Mouse (Mus musculus): ENCODE measurements at regions not wholly inside any gene's neighbourhood (a gene's known extent, or its start where the extent isn't known, plus 50 kb on each side); places are given as distances from the start of the nearest gene placed in this dataset.

DNA sequence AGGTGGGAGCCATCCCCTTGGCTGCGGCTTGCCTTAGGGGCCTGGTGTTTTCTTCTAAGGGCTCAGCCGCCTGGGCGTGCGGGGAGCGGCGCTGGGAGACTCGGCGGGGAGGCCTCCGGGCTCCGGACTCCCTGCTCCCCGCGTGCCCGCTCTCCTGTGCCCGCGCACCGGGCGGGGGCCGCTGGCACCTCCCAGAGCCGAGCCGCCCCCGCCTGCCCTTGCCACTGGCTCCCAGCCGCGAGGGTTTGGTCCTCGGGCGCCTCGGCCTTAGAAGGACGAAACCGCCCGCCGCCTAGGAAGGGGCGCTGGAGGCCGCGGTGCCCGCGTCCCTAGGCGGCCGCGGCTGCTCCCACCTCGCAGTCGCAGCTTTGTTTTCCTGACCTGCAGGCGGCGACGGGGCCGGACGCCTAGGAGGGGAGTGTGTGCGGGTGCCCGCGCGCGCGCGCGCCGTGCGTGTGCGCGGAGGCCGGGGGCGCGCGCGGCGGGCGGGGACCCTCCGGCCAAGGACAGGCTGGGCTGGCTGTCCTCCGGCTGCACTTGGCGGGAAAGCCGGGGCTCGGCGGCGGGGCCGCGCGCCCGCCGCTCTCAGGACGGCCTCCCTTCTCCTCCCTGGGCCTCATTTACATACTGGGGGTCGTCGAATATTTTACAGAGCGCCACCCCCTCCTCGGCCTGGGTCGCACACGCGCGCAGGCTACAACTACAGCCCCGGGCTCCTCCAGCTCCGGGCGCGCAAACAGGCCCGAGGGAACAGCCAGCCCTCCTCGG, 227.1 kb downstream of the Mef2c start:
- DNase-seq (ENCODE audit: low spot score in 2 of 2), result no peak

DNA sequence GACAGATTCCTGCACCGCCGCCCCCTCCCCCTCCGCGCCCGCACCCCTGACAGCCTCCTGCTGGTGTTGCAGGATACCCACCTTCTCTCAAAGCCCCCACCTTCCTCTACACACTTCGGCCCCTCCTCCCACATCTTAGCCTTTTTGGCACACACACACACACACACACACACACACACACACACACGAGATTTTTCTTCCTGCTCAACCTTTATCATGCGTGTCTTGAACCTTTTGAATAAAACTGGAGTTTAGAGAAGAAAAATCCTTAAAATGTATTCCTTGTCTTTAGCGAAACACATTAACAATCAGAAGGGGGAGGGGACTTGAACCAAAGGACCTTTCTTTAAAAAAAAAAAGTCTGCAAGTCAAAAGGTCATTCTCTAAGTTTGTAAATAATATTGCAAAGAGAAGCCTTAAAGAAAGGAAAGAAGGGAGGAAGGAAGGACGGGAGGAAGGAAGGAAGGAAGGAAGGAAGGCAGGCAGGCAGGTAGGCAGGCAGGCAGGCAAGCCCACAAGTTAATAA, 227.7 kb downstream of the Mef2c start:
- no peak for DNase-seq (ENCODE audit: low spot score in 2 of 2)

- DNase-seq (ENCODE audit: low spot score in 2 of 2), result no peak
Observed at GRCm38 (mm10) chr13:83732283-83733121, 228.7 kb downstream of the Mef2c start.

- DNase-seq (ENCODE audit: low spot score in 2 of 2), result no peak
Observed at GRCm38 (mm10) chr13:83733231-83733990, 229.6 kb downstream of the Mef2c start.

GRCm38 (mm10) chr13:83733991-83734610, 230.3 kb downstream of the Mef2c start:
- no peak for DNase-seq (ENCODE audit: low spot score in 2 of 2)

DNA sequence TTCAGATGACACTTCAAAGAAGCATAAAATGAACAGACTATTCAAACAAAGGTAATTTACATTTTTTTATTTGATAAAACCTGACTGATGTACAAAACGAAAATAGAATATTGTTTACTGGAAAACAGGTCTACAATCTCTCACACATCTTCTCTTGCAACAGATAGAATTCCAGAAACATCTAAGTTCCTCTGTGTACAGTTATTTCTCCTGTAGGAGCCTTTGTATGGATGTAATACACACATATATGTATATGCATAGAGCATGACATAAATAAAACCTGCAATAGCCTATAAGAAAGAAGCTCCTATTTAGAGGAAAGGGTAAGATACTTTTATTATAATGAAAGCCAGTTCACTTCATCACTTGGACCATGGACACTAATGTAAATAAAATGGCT, 230.8 kb downstream of the Mef2c start:
- DNase-seq (ENCODE audit: low spot score in 2 of 2), result no peak

GRCm38 (mm10) chr13:83735101-83735500, 231.3 kb downstream of the Mef2c start:
- DNase-seq (ENCODE audit: low spot score in 2 of 2), result no peak

DNA sequence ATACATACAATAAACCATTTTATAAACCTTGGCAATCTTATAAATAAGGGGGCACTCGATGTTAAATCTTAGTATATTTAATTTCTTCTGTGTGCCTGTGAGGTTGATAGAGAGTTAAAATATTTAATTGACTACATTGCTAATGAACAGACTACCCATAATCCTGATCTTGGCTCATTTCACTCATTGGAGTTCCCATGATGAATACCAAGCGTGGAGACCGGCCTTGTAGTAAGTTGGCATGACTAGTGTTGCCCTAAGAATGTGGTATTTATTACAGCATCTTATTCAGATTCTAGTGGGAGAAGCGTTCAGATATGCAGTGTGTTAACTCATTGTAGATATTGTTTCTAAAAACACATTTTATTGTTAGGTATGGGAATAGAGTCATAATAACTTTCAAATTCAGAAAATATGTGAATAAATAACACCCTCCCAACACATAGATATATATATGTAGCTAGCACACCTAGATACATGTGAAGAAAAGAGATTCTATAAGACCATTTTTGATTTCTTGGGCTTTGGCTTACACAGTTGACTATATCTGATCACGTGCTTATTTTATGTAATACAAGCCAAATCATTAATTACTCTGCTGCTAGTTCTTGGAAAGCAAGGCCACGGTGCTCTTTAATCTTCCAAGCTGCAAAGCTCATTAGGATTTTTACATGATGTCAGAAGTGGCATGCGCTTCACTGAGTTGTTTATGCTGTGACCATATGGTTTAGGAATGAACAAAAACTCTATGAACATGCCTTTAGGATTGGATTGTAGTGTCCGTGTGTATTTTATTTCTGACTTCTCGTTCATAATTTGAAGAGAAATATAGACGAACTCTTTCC, 232.0 kb downstream of the Mef2c start:
- DNase-seq (ENCODE audit: low spot score in 2 of 2), result no peak

- no peak for DNase-seq (ENCODE audit: low spot score in 2 of 2)
Observed at GRCm38 (mm10) chr13:83737031-83737825, 233.4 kb downstream of the Mef2c start.

- no peak for DNase-seq (ENCODE audit: low spot score in 2 of 2)
Observed at GRCm38 (mm10) chr13:83737826-83738527, 234.1 kb downstream of the Mef2c start.

GRCm38 (mm10) chr13:83738528-83738981, 234.7 kb downstream of the Mef2c start:
- no peak for DNase-seq (ENCODE audit: low spot score in 2 of 2)

GRCm38 (mm10) chr13:83739131-83739530, 235.3 kb downstream of the Mef2c start:
- DNase-seq (ENCODE audit: low spot score in 2 of 2), result no peak

GRCm38 (mm10) chr13:83739541-83740061, 235.8 kb downstream of the Mef2c start:
- DNase-seq (ENCODE audit: low spot score in 2 of 2), result no peak

DNA sequence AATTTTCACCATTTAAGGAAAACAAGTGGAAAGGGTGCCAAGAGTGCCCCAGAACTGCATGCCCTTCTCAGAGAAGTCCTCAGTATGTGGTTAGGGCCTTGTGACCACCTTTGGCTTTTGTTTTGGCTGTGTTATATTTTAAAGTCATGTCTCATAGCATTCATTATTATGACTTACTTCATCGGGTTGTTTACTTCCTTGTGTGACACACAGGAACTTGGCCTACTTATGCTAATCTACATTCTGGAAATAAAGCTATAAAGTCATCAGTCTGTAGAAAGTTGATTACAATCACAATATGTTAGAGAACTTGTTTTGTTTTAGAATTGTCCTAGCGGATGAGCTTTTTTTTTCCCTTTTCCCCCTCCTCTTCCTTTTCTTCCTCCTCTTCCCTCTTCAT, 236.3 kb downstream of the Mef2c start:
- DNase-seq (ENCODE audit: low spot score in 2 of 2), result no peak

GRCm38 (mm10) chr13:83740771-83741170, 236.9 kb downstream of the Mef2c start:
- DNase-seq (ENCODE audit: low spot score in 2 of 2), result no peak

DNA sequence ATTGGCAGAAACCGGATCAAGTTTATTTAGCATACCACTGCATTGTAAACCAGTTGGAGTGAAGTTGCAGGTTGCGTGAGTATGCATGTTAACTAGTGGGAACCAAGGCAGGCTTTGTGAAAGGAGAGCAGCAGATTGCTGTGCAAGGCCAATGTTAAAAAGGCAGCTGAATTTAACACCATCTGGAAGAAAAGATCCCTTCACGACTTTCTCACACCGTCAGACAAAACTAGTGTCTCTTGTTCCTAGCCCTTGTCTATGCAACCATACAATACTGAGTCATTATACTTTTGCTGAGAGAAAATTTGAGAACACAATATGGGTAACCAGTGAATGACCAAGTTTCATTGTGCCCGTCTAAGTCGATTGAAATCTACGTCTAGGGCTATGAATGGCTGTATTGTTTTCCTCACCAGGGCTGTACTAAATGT, 237.8 kb downstream of the Mef2c start:
- DNase-seq (ENCODE audit: low spot score in 2 of 2), result no peak

- no peak for DNase-seq (ENCODE audit: low spot score in 2 of 2)
Observed at GRCm38 (mm10) chr13:83742102-83742501, 238.3 kb downstream of the Mef2c start.

DNA sequence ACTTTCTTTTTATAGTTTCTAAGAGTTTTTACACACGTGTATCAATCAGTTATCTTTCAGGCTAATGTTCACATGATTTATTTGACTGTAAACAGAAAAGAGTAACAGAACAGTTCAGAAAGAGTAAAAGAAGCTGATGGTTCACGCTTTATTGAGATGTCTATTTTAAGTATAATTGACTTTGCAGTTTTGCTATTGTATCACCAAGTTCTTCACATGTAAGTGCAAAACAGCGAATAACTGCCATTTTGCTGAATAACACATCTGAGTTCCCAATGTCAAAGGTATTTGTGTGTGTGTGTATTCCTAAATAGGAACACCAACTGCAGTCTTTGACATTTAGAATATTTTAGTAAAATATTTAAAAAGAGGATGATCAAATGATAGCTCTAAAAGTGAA, 238.7 kb downstream of the Mef2c start:
- DNase-seq (ENCODE audit: low spot score in 2 of 2), result no peak

DNA sequence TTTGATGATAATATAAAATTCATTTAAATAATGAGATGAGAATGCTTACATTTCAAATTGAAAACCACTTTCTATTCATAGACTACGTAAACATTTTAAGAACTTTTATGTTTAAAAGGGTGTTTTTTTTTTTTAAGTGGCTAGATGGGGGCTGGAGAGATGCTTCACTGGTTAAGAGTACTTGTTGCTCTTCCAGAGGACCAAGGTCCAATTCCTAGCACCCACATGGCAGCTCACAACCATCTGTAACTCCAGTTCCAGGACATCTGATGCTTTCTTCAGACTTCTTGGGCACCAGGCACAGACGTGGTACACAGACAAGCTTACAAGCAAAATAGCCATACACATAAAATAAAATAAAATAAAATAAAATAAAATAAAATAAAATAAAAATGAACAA, 239.5 kb downstream of the Mef2c start:
- DNase-seq (ENCODE audit: low spot score in 2 of 2), result no peak
